Mouse (Mus musculus): ENCODE data around the gene Rnase9. TPM values are rescaled to one million over a fixed set of nuclear protein-coding genes. Genes with fewer than 3 reads are reported as not detected.

Gene Rnase9
- not detected for total RNA-seq (2022)

GRCm38 (mm10) chr14:51041769-51042168, at the start of gene Rnase9:
Gene Rnase9, minus strand, starts transcription at chr14:51041869.
- no peak for DNase-seq (ENCODE audit: low spot score)

- peak; percentile 92 for DNase-seq (ENCODE audit: low spot score)
Observed at GRCm38 (mm10) chr14:51090077-51090781, 48.6 kb upstream of the Rnase9 start.

- no peak for DNase-seq (ENCODE audit: low spot score)
Observed at GRCm38 (mm10) chr14:51089674-51090076, 48.0 kb upstream of the Rnase9 start.

- peak; percentile 99 for DNase-seq (ENCODE audit: low spot score)
Observed at GRCm38 (mm10) chr14:51088970-51089673, 47.5 kb upstream of the Rnase9 start.

GRCm38 (mm10) chr14:51088166-51088969, 46.7 kb upstream of the Rnase9 start:
- DNase-seq (ENCODE audit: low spot score) = peak; percentile 94

- no peak for DNase-seq (ENCODE audit: low spot score)
Observed at GRCm38 (mm10) chr14:51087762-51088161, 46.1 kb upstream of the Rnase9 start.

- no peak for DNase-seq (ENCODE audit: low spot score)
Observed at GRCm38 (mm10) chr14:51085911-51086310, 44.2 kb upstream of the Rnase9 start.

GRCm38 (mm10) chr14:51085086-51085485, 43.4 kb upstream of the Rnase9 start:
- no peak for DNase-seq (ENCODE audit: low spot score)

GRCm38 (mm10) chr14:51083805-51084204, 42.1 kb upstream of the Rnase9 start:
- DNase-seq (ENCODE audit: low spot score) = no peak

GRCm38 (mm10) chr14:51082599-51083581, 41.2 kb upstream of the Rnase9 start:
- peak; percentile 86 for DNase-seq (ENCODE audit: low spot score)

- DNase-seq (ENCODE audit: low spot score) = no peak
Observed at GRCm38 (mm10) chr14:51081035-51081434, 39.4 kb upstream of the Rnase9 start.

GRCm38 (mm10) chr14:51079180-51079579, 37.5 kb upstream of the Rnase9 start:
- no peak for DNase-seq (ENCODE audit: low spot score)

- no peak for DNase-seq (ENCODE audit: low spot score)
Observed at GRCm38 (mm10) chr14:51074335-51074734, 32.7 kb upstream of the Rnase9 start, which contains the start of gene Olfr750. Gene Olfr750, minus strand, starts transcription at chr14:51074435.

GRCm38 (mm10) chr14:51069617-51070016, 27.9 kb upstream of the Rnase9 start:
- DNase-seq (ENCODE audit: low spot score) = no peak

GRCm38 (mm10) chr14:51068956-51069355, 27.3 kb upstream of the Rnase9 start:
- DNase-seq (ENCODE audit: low spot score) = no peak

GRCm38 (mm10) chr14:51060761-51061160, 19.1 kb upstream of the Rnase9 start:
- DNase-seq (ENCODE audit: low spot score) = no peak

- DNase-seq (ENCODE audit: low spot score) = no peak
Observed at GRCm38 (mm10) chr14:51057401-51057831, 15.7 kb upstream of the Rnase9 start, which contains the start of gene Rnase12. Gene Rnase12, minus strand, starts transcription at chr14:51057661.

GRCm38 (mm10) chr14:51054243-51055237, 12.9 kb upstream of the Rnase9 start:
- no peak for DNase-seq (ENCODE audit: low spot score)

GRCm38 (mm10) chr14:51053176-51053575, 11.5 kb upstream of the Rnase9 start:
- DNase-seq (ENCODE audit: low spot score) = no peak

GRCm38 (mm10) chr14:51051941-51052340, 10.3 kb upstream of the Rnase9 start:
- DNase-seq (ENCODE audit: low spot score) = no peak
